Mouse (Mus musculus) myocyte (in vitro differentiated cells): ENCODE results near the gene Gm10837.

Experiments used
- E2F4 ChIP-seq: IDR thresholded peaks from one replicate; pipeline ENCODE4 v1.6.1; 2011; ENCODE audit warnings: mild to moderate bottlenecking, control low read depth, moderate library complexity; ENCODE audit not compliant: insufficient read depth
- MYOD1 ChIP-seq, 3 experiments: IDR thresholded peaks; one replicate each; pipeline ENCODE4 v1.6.1; 2011; ENCODE audit warnings: control low read depth in 2 of 3, low read depth in 2 of 3, mild to moderate bottlenecking in 2 of 3, moderate library complexity in 1 of 3; ENCODE audit not compliant: insufficient read length in 2 of 3, control insufficient read depth in 1 of 3
- MYOG ChIP-seq, 3 experiments: IDR thresholded peaks; one replicate each; pipeline ENCODE4 v1.6.1; 2011; ENCODE audit warnings: control low read depth in 2 of 3, low read depth in 2 of 3, mild to moderate bottlenecking in 2 of 3; ENCODE audit not compliant: insufficient read length in 2 of 3, control insufficient read depth in 1 of 3, insufficient read depth in 1 of 3
- POLR2A ChIP-seq: IDR thresholded peaks from one replicate; pipeline ENCODE4 v1.6.1; 2011; ENCODE audit warnings: low read depth, mild to moderate bottlenecking, control low read depth, moderate library complexity; ENCODE audit not compliant: insufficient read length
- REST ChIP-seq: IDR thresholded peaks from one replicate; pipeline ENCODE4 v1.6.1; 2011; ENCODE audit warnings: mild to moderate bottlenecking, control low read depth, moderate library complexity; ENCODE audit not compliant: insufficient read depth, insufficient read length
- TCF12 ChIP-seq: IDR thresholded peaks from one replicate; pipeline ENCODE4 v1.6.1; 2011; ENCODE audit warnings: mild to moderate bottlenecking, control low read depth; ENCODE audit not compliant: poor library complexity, insufficient read depth, severe bottlenecking
- TCF3 ChIP-seq: IDR thresholded peaks from one replicate; pipeline ENCODE4 v1.6.1; 2011; ENCODE audit warnings: low read depth, control low read depth; ENCODE audit not compliant: insufficient read length
- USF1 ChIP-seq: IDR thresholded peaks from one replicate; pipeline ENCODE4 v1.6.1; 2011; ENCODE audit warnings: low read depth, mild to moderate bottlenecking, control low read depth, moderate library complexity

DNA sequence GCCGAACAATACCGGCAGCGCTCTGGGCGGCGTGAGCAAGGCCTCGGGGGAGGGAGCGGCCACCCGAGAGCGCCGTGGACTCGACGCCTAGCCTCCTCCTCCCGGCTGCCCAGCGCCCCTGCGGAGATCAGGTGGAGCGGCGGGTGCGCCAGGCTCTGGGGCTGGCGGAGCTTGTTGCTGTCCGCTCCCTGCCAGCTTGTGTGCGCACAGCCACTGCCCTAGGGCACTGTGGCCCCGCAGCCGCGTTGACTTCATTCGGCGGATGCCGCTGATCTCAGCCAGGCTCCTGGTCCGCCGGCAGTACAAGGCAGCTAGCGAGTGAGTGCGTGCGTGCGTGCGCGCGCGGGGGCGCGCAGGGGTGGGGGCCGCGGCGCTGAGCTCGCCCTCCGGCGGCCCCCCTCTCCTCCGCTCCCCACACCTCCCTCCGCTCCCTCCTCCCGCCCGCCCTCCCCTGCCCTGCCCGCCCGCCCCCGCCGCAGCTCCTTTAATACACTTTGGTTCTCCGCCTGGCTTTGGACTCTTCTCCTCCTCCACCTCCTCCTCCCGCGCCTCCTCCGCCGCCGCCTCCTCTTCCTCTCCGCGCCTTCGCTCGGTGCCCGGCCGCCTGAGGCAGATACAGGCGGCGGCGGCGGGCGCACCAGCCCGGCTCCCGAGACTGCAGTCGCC lies 15.4 kb upstream of the Gm10837 start, which contains the start of gene Zic2:
- TF ChIP-seq POLR2A, result peak; percentile 52
- TF ChIP-seq USF1, result no peak
- no peak for TF ChIP-seq MYOG (IDR thresholded peaks at IDR 0.05; ENCODE audit: control insufficient read depth in 1 of 3, insufficient read depth in 1 of 3, insufficient read length in 2 of 3, low read depth in 2 of 3)
- TF ChIP-seq MYOD1 (IDR thresholded peaks at IDR 0.05; ENCODE audit: control insufficient read depth in 1 of 3, insufficient read length in 2 of 3, low read depth in 2 of 3), result peak in 1 of 3 experiments; percentile 9
- TF ChIP-seq TCF12, result no peak
- TF ChIP-seq E2F4, result no peak
- no peak for TF ChIP-seq REST
- no peak for TF ChIP-seq TCF3
